Mouse (Mus musculus): ENCODE data around the gene Tmem50b.
"Not testable (repeated sequence)": the region's sequence is repeated elsewhere in the genome, so short reads cannot be mapped to it uniquely, and the experiment has no call there.

Tmem50b gene

GRCm38 (mm10) chr16:91597672-91598010 is at the start of gene Tmem50b:
Gene Tmem50b, minus strand, starts transcription at chr16:91597800.
- DNase-seq: peak; percentile 100

- DNase-seq: peak; percentile 93
Measured at GRCm38 (mm10) chr16:91646681-91647419, 49.2 kb upstream of the Tmem50b start, which contains the start of gene Gart. Gene Gart, minus strand, starts transcription at chr16:91646952.

- no peak for DNase-seq
Measured at GRCm38 (mm10) chr16:91645995-91646602, 48.5 kb upstream of the Tmem50b start.

DNA sequence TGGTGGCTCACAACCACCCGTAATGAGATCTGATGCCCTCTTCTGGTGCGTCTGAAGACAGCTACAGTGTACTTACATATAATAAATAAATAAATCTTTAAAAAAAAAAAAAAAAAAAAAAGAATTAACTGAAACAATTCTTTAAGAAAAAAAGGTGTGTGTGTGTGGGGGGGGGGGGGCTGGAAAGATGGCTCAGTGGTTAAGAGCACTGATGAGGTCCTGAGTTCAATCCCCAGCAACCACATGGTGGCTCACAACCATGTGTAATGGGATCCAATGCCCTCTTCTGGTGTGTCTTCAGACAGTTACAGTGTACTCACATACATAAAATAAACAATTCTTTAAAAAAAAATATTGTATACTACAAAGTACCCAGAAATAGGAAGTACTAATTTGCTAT is 47.8 kb upstream of the Tmem50b start:
- DNase-seq: not testable (repeated sequence)

DNA sequence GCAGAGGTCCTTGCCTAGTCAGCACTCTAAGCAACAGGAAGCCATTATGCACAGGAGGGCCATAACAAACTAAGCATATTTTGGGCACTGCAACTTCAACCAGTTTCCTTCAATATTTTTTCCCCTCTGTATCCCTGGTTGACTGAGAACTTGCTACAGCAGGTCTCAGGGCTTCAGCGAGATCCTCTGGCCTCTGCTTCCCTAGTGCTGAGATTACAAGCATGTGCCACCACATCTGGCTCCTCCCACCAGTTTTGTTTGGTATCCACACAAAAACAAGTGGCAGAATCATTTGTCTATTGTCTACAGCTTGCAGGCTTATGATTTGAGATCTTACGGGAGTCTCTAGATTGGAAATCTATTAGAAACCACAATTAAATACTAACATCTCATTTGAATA is 47.3 kb upstream of the Tmem50b start:
- DNase-seq: no peak

- no peak for DNase-seq
Measured at GRCm38 (mm10) chr16:91640171-91640570, 42.6 kb upstream of the Tmem50b start.

- DNase-seq: no peak
Measured at GRCm38 (mm10) chr16:91639636-91640035, 42.0 kb upstream of the Tmem50b start.

GRCm38 (mm10) chr16:91639161-91639560 is 41.6 kb upstream of the Tmem50b start:
- no peak for DNase-seq

- DNase-seq: no peak
Measured at GRCm38 (mm10) chr16:91633641-91634040, 36.0 kb upstream of the Tmem50b start.

DNA sequence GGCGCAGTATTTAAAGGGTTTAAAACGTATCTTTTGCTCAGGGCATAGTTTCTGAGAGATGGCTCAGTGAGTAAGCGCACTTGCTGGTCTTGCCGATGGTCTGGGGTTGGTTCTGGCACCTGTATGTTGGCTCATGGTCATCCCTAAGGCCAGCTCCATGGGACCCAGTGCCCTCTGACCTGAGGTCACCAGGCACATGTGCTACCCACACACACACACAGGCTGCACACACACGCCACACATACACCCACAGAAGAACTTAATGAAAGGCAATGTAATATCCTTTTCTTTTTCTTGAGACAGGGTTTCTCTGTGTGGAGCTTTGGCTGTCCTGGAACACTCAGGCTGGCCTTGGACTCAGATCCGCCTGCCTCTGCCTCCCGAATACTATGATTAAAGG is 35.3 kb upstream of the Tmem50b start:
- DNase-seq: no peak

DNA sequence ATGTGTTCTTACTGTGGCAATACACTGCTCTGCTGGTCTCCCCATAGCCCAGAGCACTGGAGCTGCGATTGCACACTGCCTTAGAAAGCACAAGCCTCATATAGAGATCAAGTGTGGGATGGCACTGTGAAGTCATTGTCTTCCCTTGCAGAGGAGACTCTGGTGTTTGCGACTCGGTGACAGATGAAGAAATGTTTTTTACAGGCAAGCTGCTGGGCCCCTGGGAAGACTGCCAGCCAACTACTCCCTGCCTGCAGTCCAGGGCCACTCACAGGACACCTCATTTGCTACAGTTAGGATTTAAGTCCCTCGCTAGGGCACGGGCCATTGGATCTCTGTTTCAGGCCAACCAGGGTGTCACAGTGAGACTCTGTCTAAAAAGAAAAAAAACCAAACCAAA is 34.8 kb upstream of the Tmem50b start:
- no peak for DNase-seq

DNA sequence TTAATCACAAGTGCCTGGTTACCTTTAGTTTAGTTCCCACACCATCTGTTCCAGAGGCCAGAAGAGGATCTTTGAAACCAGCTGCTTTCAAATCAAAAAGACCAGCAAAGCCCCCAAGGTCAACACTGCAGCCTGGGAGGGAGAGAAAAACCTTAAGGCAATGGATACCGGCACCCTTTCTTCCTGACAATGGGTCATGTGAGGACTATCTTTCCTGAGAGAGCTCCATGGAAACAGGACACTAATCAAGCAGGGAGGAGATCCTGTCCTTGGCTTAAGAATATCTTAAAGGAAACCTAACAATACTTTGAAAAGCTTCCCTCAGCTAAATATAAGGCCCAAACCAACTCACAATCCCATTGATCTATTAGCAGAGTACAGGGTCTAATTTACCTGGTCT is 33.0 kb upstream of the Tmem50b start:
- DNase-seq: no peak

DNA sequence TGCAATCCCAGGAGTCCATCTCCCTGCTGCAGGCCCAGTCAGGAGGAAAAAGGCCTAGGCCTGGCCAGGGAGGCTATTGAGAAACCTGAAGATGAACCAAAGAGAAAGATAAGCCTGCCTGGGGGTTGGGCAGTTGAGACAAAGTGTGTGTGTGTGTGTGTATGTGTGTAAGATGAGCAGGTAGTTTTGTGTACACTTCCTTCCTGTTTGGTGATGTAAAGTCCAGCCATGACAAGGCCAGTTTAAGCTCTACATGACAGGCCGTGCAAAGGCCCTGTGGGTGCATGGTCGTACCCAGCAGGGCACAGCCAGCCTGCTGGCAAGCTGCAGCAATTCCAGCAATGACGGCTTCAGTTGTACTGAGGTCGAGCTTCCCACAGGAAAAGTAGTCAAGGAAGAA is 32.1 kb upstream of the Tmem50b start:
- no peak for DNase-seq

DNA sequence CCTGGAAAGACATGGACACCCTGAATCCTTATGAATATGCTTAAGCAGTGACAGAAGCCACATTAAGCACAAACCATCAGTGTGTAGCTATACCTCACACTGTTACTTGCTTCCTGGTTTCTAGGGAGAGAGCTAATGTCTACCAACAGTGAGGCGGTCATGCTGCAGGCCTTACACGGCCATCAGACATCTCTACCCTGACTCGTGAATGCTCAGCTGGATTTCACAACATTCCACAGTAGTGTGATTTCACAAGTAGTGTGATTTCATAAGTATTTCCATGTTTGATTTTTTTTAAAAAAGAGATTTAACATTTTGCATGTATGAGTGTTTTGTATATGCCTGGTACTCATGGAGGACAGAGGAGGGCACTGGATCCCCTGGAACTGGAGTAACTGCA is 31.1 kb upstream of the Tmem50b start:
- DNase-seq: no peak

GRCm38 (mm10) chr16:91627831-91628230 is 30.2 kb upstream of the Tmem50b start:
- no peak for DNase-seq

- no peak for DNase-seq
Measured at GRCm38 (mm10) chr16:91623074-91623473, 25.5 kb upstream of the Tmem50b start.

GRCm38 (mm10) chr16:91620991-91621390 is 23.4 kb upstream of the Tmem50b start:
- no peak for DNase-seq

GRCm38 (mm10) chr16:91620185-91620584 is 22.6 kb upstream of the Tmem50b start:
- no peak for DNase-seq

- peak; percentile 86 for DNase-seq
Measured at GRCm38 (mm10) chr16:91618511-91619501, 21.2 kb upstream of the Tmem50b start, which contains the start of gene Dnajc28. Gene Dnajc28, minus strand, starts transcription at chr16:91619026.

- DNase-seq: no peak
Measured at GRCm38 (mm10) chr16:91614552-91614951, 17.0 kb upstream of the Tmem50b start.

DNA sequence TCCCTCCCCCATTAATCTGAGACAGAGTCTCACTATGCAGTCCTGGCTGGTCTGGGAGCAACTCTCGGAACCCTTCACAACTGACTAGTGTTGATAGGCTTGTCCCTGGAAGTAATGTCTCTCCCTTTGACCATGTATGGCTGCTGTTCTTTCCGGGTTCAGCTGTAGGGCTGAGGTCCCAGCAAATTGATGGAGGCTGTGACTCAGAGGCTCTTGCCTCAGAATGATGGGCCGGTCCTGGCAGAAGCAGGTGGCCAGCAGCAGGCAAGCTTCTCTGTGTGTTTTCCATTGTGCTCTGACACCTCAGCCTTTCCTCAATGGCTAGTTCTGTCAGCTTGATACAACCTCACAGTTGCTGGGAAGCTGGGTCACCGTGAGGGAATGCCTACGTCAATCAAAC is 14.9 kb upstream of the Tmem50b start:
- DNase-seq: no peak

- DNase-seq: no peak
Measured at GRCm38 (mm10) chr16:91611248-91611647, 13.6 kb upstream of the Tmem50b start.

- DNase-seq: no peak
Measured at GRCm38 (mm10) chr16:91609501-91610245, 12.1 kb upstream of the Tmem50b start.

Data from cerebellum, adult 8-10 months (tissue).